Mouse (Mus musculus) hindbrain, embryonic 12.5 days (tissue): ENCODE measurements at regions not wholly inside any gene's neighbourhood (a gene's known extent, or its start where the extent isn't known, plus 50 kb on each side); places are given as distances from the start of the nearest gene placed in this dataset.

Experiments
- ATAC-seq: fragments of 200-750 bp; cut with Nextera tagmentation; 2 replicates; pipeline ENCODE4 v1.8.0; 2017; ENCODE audit warnings: moderate TSS enrichment; ENCODE audit not compliant: low FRiP score
- H3K27ac ChIP-seq: fragments of 300-500 bp; sonication (generic); 2 replicates; pipeline ENCODE4 v1.5.1; 2016; ENCODE audit warnings: mild to moderate bottlenecking
- H3K27me3 ChIP-seq: fragments of 300-500 bp; sonication (generic); 2 replicates; pipeline ENCODE4 v1.6.1; 2016; ENCODE audit warnings: mild to moderate bottlenecking
- H3K36me3 ChIP-seq: fragments of 300-500 bp; sonication (generic); 2 replicates; pipeline ENCODE4 v1.6.1; 2016; ENCODE audit warnings: mild to moderate bottlenecking
- H3K4me1 ChIP-seq: fragments of 300-500 bp; sonication (generic); 2 replicates; pipeline ENCODE4 v1.6.1; 2016
- H3K4me2 ChIP-seq: fragments of 300-500 bp; sonication (generic); replicated peaks from 2 replicates; pipeline ENCODE4 v1.6.1; 2016; ENCODE audit warnings: mild to moderate bottlenecking
- H3K4me3 ChIP-seq: fragments of 300-500 bp; sonication (generic); 2 replicates; pipeline ENCODE4 v1.5.1; 2016; ENCODE audit warnings: mild to moderate bottlenecking
- H3K9ac ChIP-seq: fragments of 300-500 bp; sonication (generic); 2 replicates; pipeline ENCODE4 v1.6.1; 2016; ENCODE audit warnings: mild to moderate bottlenecking, moderate library complexity
- H3K9me3 ChIP-seq: fragments of 300-500 bp; sonication (generic); replicated peaks from 2 replicates; pipeline ENCODE4 v1.6.1; 2016; ENCODE audit warnings: mild to moderate bottlenecking
- WGBS: fragments of 180-500 bp; shearing (Covaris S2); methylation state at CpG from one replicate; pipeline ENCODE4 v1.1.7; 2016; 5-methylcytosine and 5-hydroxymethylcytosine counted together

DNA sequence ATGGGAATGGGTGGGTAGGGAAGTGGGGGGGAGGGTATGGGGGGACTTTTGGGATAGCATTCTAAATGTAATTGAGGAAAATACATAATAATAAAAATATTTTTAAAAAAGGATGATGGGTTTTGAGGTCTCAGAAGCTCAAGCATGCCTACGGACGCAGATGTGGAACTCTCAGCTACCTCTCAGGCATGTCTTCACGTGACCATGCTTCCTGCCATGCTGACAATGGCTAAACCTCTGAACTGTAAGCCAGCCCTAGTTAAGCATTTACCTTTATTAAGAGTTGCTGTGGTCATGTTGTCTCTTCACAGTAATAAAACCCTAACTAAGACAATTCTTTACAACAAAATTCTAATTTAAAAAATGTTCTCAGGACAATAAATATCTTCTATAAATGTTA, 80.0 kb downstream of the Tex36 start:
- no peaks in the 10 kb centered on the region for H3K4me1 ChIP-seq
- H3K27me3 ChIP-seq = no peaks in the 10 kb centered on the region
- H3K9ac ChIP-seq = no peak overlapping the region
- no peaks in the 10 kb centered on the region for H3K36me3 ChIP-seq
- H3K4me2 ChIP-seq = no peak overlapping the region
- WGBS = 88% methylated on average over 3 of the region's 3 CpGs
- no peak for ATAC-seq
- no peak overlapping the region for H3K4me3 ChIP-seq
- H3K9me3 ChIP-seq = no peaks in the 10 kb centered on the region
- H3K27ac ChIP-seq = no peak overlapping the region

DNA sequence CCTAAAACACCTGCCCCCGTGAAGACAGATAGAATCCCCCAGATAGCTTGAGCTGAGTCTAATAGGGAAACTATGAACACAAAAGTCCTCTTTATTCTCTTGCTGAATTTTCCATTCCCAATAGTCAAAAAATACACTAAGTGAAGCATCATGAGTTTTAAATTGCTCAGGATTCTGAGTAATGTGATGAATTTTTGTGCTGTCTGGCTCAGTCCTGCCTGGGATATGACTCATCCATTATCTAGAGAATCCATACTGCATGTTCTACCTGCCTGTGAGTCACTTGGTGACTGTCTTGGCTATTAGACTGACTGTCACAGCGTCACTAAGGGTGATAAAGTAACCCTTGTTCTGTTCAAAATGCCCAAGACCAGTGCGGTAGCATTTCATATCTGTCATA, 83.0 kb downstream of the Tex36 start:
- Histone ChIP-seq H3K4me2 (no peak overlapping the region), H3K36me3 (no peaks in the 10 kb centered on the region), H3K9me3 (no peaks in the 10 kb centered on the region), H3K27ac (no peak overlapping the region), H3K9ac (no peak overlapping the region), H3K27me3 (no peaks in the 10 kb centered on the region), H3K4me1 (no peaks in the 10 kb centered on the region), H3K4me3 (no peak overlapping the region)
- ATAC-seq = no peak
- whole genome bisulfite sequencing = 89% methylated on average over 3 of the region's 3 CpGs

DNA sequence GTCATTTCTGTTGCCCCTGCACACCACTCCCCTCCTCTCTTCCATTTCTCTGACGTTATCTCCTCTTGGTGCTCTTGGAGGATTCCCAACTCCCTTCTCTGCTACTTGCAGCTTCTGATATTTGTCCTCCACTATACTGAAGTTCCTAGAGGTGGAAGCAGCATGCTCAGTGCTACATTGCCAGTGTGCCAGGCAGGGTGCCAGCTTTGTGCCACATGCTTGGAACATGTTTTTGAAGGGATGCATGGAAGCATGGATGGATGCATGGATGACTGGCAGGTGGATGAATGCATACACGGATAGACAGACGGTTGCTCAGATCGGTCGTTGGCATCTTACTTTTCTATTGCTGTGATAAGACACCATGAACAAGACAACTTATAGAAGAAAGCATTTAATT, 84.4 kb downstream of the Tex36 start:
- Histone ChIP-seq H3K9me3 (no peaks in the 10 kb centered on the region), H3K27me3 (no peaks in the 10 kb centered on the region), H3K4me1 (no peaks in the 10 kb centered on the region), H3K27ac (no peak overlapping the region), H3K4me2 (no peak overlapping the region), H3K4me3 (no peak overlapping the region), H3K9ac (no peak overlapping the region), H3K36me3 (no peaks in the 10 kb centered on the region)
- ATAC-seq = no peak
- WGBS = 90% methylated on average over 5 of the region's 5 CpGs

DNA sequence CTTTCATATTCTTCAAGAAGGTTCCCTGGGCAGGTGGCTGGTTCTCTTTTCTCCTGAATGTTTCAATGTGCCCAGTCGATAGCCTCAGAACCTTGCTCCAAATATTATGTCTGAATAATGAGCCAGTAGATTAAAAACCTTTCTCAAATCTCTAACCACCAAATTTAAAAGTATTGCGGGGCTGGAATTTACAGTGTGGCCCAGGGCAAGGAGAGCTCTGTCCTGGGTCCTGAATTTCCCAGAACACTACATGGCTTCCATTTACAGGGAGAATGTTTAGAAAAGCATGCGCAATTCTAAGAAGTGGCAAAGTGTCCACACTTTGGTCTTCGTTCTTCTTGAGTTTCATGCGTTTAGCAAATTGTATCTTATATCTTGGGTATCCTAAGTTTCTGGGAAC, 91.0 kb downstream of the Tex36 start:
- no peak overlapping the region for H3K9ac ChIP-seq
- ATAC-seq = no peak
- no peaks in the 10 kb centered on the region for H3K36me3 ChIP-seq
- no peak overlapping the region for H3K4me3 ChIP-seq
- no peaks in the 10 kb centered on the region for H3K27me3 ChIP-seq
- peaks cover 5% of the 10 kb centered on the region for H3K4me1 ChIP-seq
- no peak overlapping the region for H3K27ac ChIP-seq
- H3K9me3 ChIP-seq = no peaks in the 10 kb centered on the region
- H3K4me2 ChIP-seq = no peak overlapping the region
- WGBS = 69% methylated on average over 5 of the region's 5 CpGs

DNA sequence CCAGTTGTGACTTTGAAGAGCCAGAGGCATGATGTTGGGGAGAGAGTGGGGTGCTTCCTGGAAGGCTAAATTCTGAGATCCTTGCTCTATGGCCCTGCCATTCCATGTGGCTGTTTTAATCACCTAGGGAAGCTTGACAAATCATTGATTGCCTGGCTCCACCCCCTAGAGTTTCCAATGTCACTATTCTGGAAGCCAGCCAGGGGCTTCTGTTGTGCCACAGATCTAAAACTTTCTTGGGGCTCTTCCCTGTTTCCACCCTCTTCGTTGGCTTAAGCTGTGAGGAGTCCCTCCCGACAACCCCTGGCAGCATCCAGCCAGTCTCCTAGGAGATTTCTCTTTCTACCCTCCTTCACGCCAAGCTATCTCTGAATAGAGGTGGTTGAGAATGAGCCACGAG, 92.5 kb downstream of the Tex36 start:
- H3K4me1 ChIP-seq = peaks cover 5% of the 10 kb centered on the region
- no peak overlapping the region for H3K27ac ChIP-seq
- no peak for ATAC-seq

DNA sequence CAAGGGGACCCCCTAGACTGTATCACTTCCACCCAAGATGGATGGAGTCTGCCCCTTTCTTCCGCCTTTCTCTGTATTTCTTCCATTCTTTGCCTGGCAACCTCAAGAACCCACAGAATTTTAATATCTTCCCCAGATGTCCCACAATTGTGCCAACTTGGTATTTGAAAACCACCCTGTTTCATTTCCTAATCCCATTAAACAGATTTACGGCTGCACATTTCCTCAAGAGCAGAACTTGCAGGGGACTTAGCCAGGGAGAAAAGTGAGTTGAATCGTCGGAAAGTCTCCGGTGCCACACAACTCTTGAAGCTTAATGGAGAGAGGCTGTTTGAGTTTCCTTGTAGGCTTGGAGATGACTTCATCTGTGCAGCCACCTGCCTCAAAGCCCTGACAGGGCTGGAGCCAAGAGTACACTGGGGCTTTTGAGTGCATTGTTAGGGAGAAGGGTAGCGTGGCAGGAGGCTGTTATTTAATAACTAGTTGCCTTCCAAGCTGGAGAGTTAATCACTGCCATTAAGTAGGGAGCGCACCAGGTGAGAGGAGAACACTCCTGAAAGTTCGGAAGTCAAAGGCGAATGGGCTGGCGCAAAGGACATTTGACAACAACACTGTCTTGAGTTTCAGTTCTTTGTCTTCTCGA, 93.5 kb downstream of the Tex36 start:
- H3K27ac ChIP-seq = no peak overlapping the region
- H3K9me3 ChIP-seq = no peaks in the 10 kb centered on the region
- WGBS = 72% methylated on average over 11 of the region's 11 CpGs
- H3K27me3 ChIP-seq = no peaks in the 10 kb centered on the region
- H3K9ac ChIP-seq = no peak overlapping the region
- H3K36me3 ChIP-seq = no peaks in the 10 kb centered on the region
- ATAC-seq = no peak
- peaks cover 5% of the 10 kb centered on the region for H3K4me1 ChIP-seq
- no peak overlapping the region for H3K4me2 ChIP-seq
- H3K4me3 ChIP-seq = no peak overlapping the region

More for the DNA sequence above, 92.5 kb downstream of the Tex36 start:
- Histone ChIP-seq H3K9ac (no peak overlapping the region), H3K4me2 (no peak overlapping the region), H3K4me3 (no peak overlapping the region), H3K9me3 (no peaks in the 10 kb centered on the region), H3K27me3 (no peaks in the 10 kb centered on the region), H3K36me3 (no peaks in the 10 kb centered on the region)
- WGBS = 23% methylated on average over 4 of the region's 4 CpGs

DNA sequence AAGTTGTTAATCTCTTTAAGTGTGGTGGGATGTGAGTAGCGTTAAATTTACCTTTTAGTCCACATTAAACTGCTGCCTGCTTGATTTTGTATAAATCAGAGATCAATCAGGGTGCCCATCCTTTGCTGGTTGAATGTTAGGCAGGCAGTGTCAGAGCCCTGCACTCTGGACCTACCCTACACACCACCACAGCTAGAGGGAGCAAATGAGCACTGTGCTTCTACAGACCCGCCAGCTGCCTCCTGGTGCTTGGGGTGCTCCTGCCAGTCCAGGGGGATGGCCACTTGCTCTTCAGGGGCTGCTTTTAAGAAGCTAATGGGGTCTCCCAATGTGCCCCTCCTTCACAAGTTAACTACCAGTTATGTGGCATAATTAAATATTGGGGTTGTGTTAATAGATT, 96.3 kb downstream of the Tex36 start:
- WGBS = 90% methylated on average over 2 of the region's 2 CpGs
- Histone ChIP-seq H3K4me3 (no peak overlapping the region), H3K4me2 (no peak overlapping the region), H3K4me1 (peaks cover 5% of the 10 kb centered on the region), H3K27ac (no peak overlapping the region), H3K9ac (no peak overlapping the region), H3K36me3 (no peaks in the 10 kb centered on the region), H3K27me3 (peaks cover 10% of the 10 kb centered on the region; the same call in 1 of the 2 replicates), H3K9me3 (no peaks in the 10 kb centered on the region)
- no peak for ATAC-seq

DNA sequence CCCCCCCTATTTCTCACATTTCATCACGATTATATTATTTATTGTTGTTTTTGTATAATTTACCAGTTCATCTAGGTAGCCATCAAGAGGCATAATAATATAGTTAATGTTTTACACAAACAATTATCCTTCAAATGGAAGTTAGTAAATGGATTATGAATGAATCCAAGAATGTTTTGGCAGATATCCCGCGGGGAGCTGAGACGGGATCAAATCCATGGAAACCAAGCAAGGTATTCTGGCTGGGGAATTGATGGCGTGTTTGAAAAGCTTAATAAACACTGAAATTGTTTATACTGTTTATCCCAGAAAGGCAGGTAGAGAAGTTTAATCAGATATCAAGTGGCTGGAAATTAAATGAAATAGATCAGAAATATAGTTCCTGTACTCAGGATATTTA, 98.0 kb downstream of the Tex36 start:
- WGBS = 92% methylated on average over 5 of the region's 5 CpGs

DNA sequence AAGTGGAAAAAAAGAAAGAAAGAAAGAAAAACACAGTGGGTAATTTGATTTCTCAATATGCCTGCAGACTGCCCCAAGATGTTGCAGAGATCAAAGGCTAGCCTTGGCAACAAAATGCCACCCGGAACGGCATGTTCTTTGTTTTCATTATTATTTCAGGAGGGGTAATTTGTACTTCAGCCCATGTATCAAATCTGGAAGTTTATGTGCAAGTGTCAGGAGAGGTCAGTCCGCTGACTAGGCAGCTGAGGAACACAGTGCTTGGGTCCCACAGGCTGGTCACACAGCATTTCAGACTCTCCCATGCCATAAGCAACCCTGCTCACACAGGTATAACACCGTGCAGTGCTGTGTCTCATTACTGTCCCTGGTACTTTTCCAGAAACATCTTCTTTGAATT, 99.2 kb downstream of the Tex36 start:
- H3K9ac ChIP-seq = no peak overlapping the region
- H3K27me3 ChIP-seq = peaks cover 18% of the 10 kb centered on the region; the same call in 1 of the 2 replicates
- ATAC-seq = no peak
- H3K36me3 ChIP-seq = no peaks in the 10 kb centered on the region
- H3K4me2 ChIP-seq = no peak overlapping the region
- no peaks in the 10 kb centered on the region for H3K4me1 ChIP-seq
- 64% methylated on average over 4 of the region's 4 CpGs for WGBS
- H3K9me3 ChIP-seq = no peaks in the 10 kb centered on the region
- H3K27ac ChIP-seq = no peak overlapping the region
- H3K4me3 ChIP-seq = no peak overlapping the region

More for the DNA sequence above, 98.0 kb downstream of the Tex36 start:
- Histone ChIP-seq H3K36me3 (no peaks in the 10 kb centered on the region), H3K9me3 (no peaks in the 10 kb centered on the region), H3K27me3 (peaks cover 16% of the 10 kb centered on the region; the same call in 1 of the 2 replicates), H3K4me2 (no peak overlapping the region), H3K9ac (no peak overlapping the region), H3K27ac (no peak overlapping the region), H3K4me3 (no peak overlapping the region), H3K4me1 (no peaks in the 10 kb centered on the region)
- no peak for ATAC-seq

DNA sequence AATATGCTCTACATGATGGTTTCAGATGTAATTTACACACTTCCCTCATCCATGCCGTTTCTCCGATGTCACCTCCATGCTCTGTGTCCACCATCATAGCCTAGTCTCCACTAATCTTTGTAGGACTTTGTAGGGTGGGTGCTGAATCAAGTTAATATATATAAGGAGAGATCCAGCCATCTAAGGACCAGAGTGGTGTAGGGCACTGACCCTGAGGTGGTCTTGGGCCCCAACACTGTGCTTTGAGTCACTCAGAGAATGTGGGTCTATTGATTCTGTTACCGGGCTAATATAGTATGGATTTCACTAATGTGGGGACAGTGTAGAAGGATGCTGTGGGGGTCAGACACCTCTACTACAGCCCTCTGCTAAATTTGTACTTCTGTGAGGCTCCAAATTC, 104.4 kb downstream of the Tex36 start:
- Histone ChIP-seq H3K36me3 (no peaks in the 10 kb centered on the region), H3K9me3 (no peaks in the 10 kb centered on the region), H3K4me2 (no peak overlapping the region), H3K9ac (no peak overlapping the region), H3K4me3 (no peak overlapping the region), H3K4me1 (peaks cover 15% of the 10 kb centered on the region; the same call in 1 of the 2 replicates), H3K27ac (no peak overlapping the region), H3K27me3 (peaks cover 23% of the 10 kb centered on the region; the same call in 1 of the 2 replicates)
- 97% methylated on average over 3 of the region's 3 CpGs for WGBS
- ATAC-seq = no peak

DNA sequence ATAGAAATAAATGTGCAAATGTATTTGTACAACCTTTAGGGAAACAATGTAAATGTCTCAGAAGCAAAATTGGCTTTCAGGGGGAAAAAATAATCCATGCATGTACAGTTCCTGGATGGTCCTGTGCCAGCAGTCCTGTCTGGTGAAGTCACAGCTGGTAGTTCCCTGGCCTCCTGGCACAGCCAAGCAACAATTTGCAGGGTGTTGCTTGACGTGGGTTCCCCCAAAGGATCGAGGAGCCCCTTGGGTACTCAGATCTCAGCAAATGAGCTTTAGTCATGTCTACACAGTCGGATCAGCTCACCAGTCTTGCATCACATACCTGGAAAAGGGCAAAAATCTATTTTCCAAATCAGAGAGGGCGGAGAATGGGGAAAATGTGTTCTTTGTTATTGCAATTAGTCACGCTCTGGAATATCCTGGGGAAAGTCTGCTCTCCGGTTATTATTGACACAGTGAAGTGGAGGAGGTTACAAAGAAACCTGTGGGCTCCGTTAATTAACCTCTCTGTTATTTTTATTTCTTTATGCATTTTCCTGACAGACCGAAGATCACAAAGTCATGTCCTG, 106.9 kb downstream of the Tex36 start:
- Histone ChIP-seq H3K4me3 (no peak overlapping the region), H3K27ac (no peak overlapping the region), H3K4me2 (no peak overlapping the region), H3K27me3 (peaks cover 16% of the 10 kb centered on the region), H3K4me1 (peaks cover 15% of the 10 kb centered on the region; the same call in 1 of the 2 replicates), H3K9ac (no peak overlapping the region), H3K36me3 (no peaks in the 10 kb centered on the region), H3K9me3 (no peaks in the 10 kb centered on the region)
- 39% methylated on average over 8 of the region's 8 CpGs for WGBS
- no peak for ATAC-seq

DNA sequence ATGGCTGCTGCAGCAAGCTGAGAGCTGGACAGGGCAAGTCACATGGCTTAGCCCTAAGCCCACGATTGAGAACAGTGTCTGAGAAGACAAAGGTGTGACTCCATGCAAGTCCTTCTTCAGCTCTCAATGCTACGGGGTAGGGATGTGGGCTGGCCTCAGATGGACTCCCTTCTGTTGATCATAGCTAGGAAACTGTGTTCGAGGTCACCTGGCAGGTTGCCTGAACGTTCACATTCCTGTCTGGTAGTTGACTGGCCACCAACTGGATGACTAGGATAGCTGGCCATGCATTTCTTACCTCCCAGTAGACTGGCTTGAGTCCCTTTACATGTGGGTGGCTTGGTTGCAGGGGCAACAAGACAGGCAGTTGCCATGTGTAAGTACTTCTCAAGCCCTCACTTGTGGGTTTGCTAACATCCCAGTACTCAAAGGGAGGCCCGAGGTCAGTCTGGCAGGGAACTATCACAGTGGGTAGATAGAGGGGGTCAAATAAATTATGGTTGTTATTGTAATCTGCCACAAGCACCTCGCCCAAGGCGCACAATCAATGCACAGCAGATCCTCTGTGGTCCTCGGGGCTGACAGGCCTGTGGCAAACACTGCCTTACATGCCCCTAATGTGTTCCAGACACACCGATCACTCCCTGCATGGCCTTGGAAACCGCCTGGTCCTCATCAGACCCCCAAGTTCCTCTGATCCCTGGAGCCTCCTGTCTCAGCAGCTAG, 107.5 kb downstream of the Tex36 start:
- 70% methylated on average over 10 of the region's 10 CpGs for WGBS
- no peak for ATAC-seq
- peaks cover 15% of the 10 kb centered on the region for H3K27me3 ChIP-seq

More for the DNA sequence above, 107.5 kb downstream of the Tex36 start:
- H3K4me3 ChIP-seq = no peak overlapping the region
- H3K4me2 ChIP-seq = no peak overlapping the region
- no peak overlapping the region for H3K9ac ChIP-seq
- no peak overlapping the region for H3K27ac ChIP-seq
- no peaks in the 10 kb centered on the region for H3K36me3 ChIP-seq
- H3K9me3 ChIP-seq = no peaks in the 10 kb centered on the region
- peaks cover 15% of the 10 kb centered on the region; the same call in 1 of the 2 replicates for H3K4me1 ChIP-seq
